In the genomic region with DNA sequence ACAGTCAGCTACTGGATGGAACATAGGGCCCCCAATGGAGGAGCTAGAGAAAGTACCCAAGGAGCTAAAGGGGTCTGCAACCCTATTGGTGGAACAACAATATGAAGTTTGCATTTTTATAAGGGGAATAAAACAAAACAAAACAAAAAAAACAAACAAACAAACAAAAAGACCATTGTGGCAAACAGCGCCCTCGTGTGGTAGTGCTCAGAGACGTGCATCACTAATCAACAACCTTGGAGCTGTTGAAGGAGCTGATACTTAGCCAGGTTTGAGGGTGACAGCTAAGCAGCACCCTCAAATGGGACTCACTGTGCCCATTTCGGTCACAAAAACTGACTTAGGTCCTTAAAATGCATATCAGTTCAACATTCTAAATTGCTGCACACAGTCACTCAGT, we compare ENCODE assay signal across 14 mouse cellular contexts. TPM values are rescaled to one million over a fixed set of nuclear protein-coding genes. Genes with fewer than 3 reads are reported as not detected.
DNase-seq lines count a peak whose midpoint lies in the region; TF ChIP-seq lines count a peak whose summit lies in the region.
"Had no signal": no experiment of that assay in that cellular context is flagged by ENCODE, and none has a peak within 500 bp of the region (broad histone marks: within the 10 kb centered on the region; RNA-seq: fewer than 3 reads in every experiment).

No protein-coding gene starts in this region.

- peak; percentile 22; the same call in 1 of the 2 replicates for TF ChIP-seq CTCF in cerebellum, adult 2 months (IDR thresholded peaks at IDR 0.05; ENCODE audit: borderline replicate concordance, insufficient read depth, low read depth, low read length)

- H3K27me3 ChIP-seq in cerebellum, adult 2 months (ENCODE audit: control insufficient read depth, insufficient read depth, low read length): no peaks in the 10 kb centered on the region
- H3K27me3 ChIP-seq: liver, embryonic 13.5 days; neural tube, embryonic 12.5 days had no signal

- WGBS in cerebellum, adult 2 months: 35% methylated on average over 4 of the region's 4 CpGs

- H3K27ac ChIP-seq in cerebellum, adult 2 months (ENCODE audit: insufficient read depth, low read length): no peak overlapping the region
- H3K27ac ChIP-seq: liver, embryonic 13.5 days; neural tube, embryonic 12.5 days had no signal

- no peaks in the 10 kb centered on the region for H3K4me1 ChIP-seq in cerebellum, adult 2 months (ENCODE audit: control insufficient read depth, insufficient read depth, low read length)
- H3K4me1 ChIP-seq: liver, embryonic 13.5 days; neural tube, embryonic 12.5 days had no signal

- DNase-seq in cerebellum, adult 2 months: no peak
- DNase-seq in cerebellum, adult 11 months: no peak
- DNase-seq in kidney, postnatal 4 days: peak; percentile 15 to 23
- no peak for DNase-seq in kidney, adult 8-10 months
- peak; percentile 13 for DNase-seq in 416B (ENCODE audit: low read depth)
- DNase-seq in ZHBTc4 (ENCODE audit: low read depth, low spot score): peak; percentile 40
- DNase-seq in heart, adult 9 months (ENCODE audit: low spot score in 2 of 2): no peak
- no peak for DNase-seq in urinary bladder, adult 2 months (ENCODE audit: low spot score)
- DNase-seq: cerebellum, adult 8-10 months; liver, embryonic 13.5 days had no signal

- TF ChIP-seq POLR2A in cerebellum, adult 2 months (IDR thresholded peaks at IDR 0.05; ENCODE audit: borderline replicate concordance, insufficient read depth, low read length): no peak

- H3K4me3 ChIP-seq in cerebellum, adult 2 months (replicated peaks; ENCODE audit: insufficient read depth, low read depth, low read length): no peak overlapping the region
- H3K4me3 ChIP-seq: liver, embryonic 13.5 days; neural tube, embryonic 12.5 days had no signal

RNA-seq across cellular contexts. Expression of a gene that starts 13.4 kb away (rescaled TPM):
- polyA plus RNA-seq in cerebellum, adult 2 months (2012; rRNA removed): not detected in 2 replicates
- 0.10 TPM in 1 of 2 replicates, not detected in the other for polyA plus RNA-seq in urinary bladder, adult 2 months (2012; rRNA removed)
- polyA plus RNA-seq: heart, embryonic 14.5 days; intestine, embryonic 14.5 days; liver, embryonic 13.5 days; neural tube, embryonic 12.5 days; stomach, embryonic 16.5 days had no signal

RNA-seq across cellular contexts. Expression of a gene that starts 45.9 kb away (rescaled TPM):
- not detected in 2 replicates for polyA plus RNA-seq in cerebellum, adult 2 months (2012; rRNA removed)
- polyA plus RNA-seq in urinary bladder, adult 2 months (2012; rRNA removed): not detected in 2 replicates
- polyA plus RNA-seq: heart, embryonic 14.5 days; intestine, embryonic 14.5 days; liver, embryonic 13.5 days; neural tube, embryonic 12.5 days; stomach, embryonic 16.5 days had no signal

RNA-seq across cellular contexts. Expression of a gene that starts 54.0 kb away (rescaled TPM):
- polyA plus RNA-seq in cerebellum, adult 2 months (2012; rRNA removed): not detected in 2 replicates
- polyA plus RNA-seq in urinary bladder, adult 2 months (2012; rRNA removed): not detected in 2 replicates
- polyA plus RNA-seq: heart, embryonic 14.5 days; liver, embryonic 13.5 days; stomach, embryonic 16.5 days had no signal

Comparison
In these comparisons a context has a peak if more than half of its experiments do, and no peak if none do; other contexts are left out.
1. DNase-seq: peak in kidney, postnatal 4 days (2 of 2), 416B (single experiment) and ZHBTc4 (single experiment); none in cerebellum, adult 2 months (0 of 2), cerebellum, adult 11 months (single experiment), kidney, adult 8-10 months (0 of 2), heart, adult 9 months (0 of 2) and urinary bladder, adult 2 months (single experiment).